Mouse (Mus musculus) lung, postnatal 4 days (tissue): ENCODE measurements around the gene A030003K21Rik.

Experiments used
- DNase-seq, 2 experiments: peaks; one replicate each; pipeline ENCODE4 v3.0.0; 2021

Gene A030003K21Rik

GRCm38 (mm10) chr1:82905886-82906285 lies 37.3 kb downstream of the A030003K21Rik start:
- no peak for DNase-seq

- no peak for DNase-seq
Measured at GRCm38 (mm10) chr1:82901201-82901600, 42.0 kb downstream of the A030003K21Rik start.

- DNase-seq: no peak
Measured at GRCm38 (mm10) chr1:82900567-82900966, 42.6 kb downstream of the A030003K21Rik start.

GRCm38 (mm10) chr1:82893269-82893668 lies 49.9 kb downstream of the A030003K21Rik start:
- DNase-seq: no peak
